Mouse (Mus musculus) NIH3T3 (cell line): Measurements from ENCODE around the gene Prl5a1.
A peak's percentile ranks its signal among the peaks of the same experiment; 100 is the strongest.

Experiments
- DNase-seq: peaks from one replicate; pipeline ENCODE4 v3.0.0-alpha.2; 2012; ENCODE audit warnings: low read depth

Prl5a1 gene

GRCm38 (mm10) chr13:28142184-28142583 is at the start of gene Prl5a1:
TSS of gene Prl5a1 (plus strand) at chr13:28142484.
- no peak for DNase-seq

GRCm38 (mm10) chr13:28096161-28096560 is 46.1 kb upstream of the Prl5a1 start:
- no peak for DNase-seq

GRCm38 (mm10) chr13:28108536-28108935 is 33.7 kb upstream of the Prl5a1 start:
- DNase-seq, result no peak

- peak; percentile 19 for DNase-seq
Measured at GRCm38 (mm10) chr13:28132781-28133180, 9.5 kb upstream of the Prl5a1 start.

GRCm38 (mm10) chr13:28135790-28136189 is 6.5 kb upstream of the Prl5a1 start:
- DNase-seq, result no peak
